Mouse (Mus musculus) intestine, embryonic 16.5 days (tissue): ENCODE results near the gene Alox12. TPM values are rescaled to one million over a fixed set of nuclear protein-coding genes. Genes with fewer than 3 reads are reported as not detected.

Experiments
- ATAC-seq: fragments of 200-750 bp; cut with Nextera tagmentation; 2 replicates; pipeline ENCODE4 v1.8.0; 2017; ENCODE audit warnings: moderate TSS enrichment, moderate library complexity
- H3K27ac ChIP-seq: fragments of 300-500 bp; sonication (generic); 2 replicates; pipeline ENCODE4 v1.5.1; 2014; ENCODE audit warnings: mild to moderate bottlenecking, low read length
- H3K27me3 ChIP-seq: fragments of 300-500 bp; sonication (generic); replicated peaks from 2 replicates; pipeline ENCODE4 v1.6.1; 2014; ENCODE audit warnings: low read length, control low read depth, mixed read lengths; ENCODE audit not compliant: control insufficient read depth, insufficient read depth
- H3K36me3 ChIP-seq: fragments of 300-500 bp; sonication (generic); 2 replicates; pipeline ENCODE4 v1.6.1; 2014; ENCODE audit warnings: low read length, control low read depth; ENCODE audit not compliant: control insufficient read depth, insufficient read depth
- H3K4me1 ChIP-seq: fragments of 300-500 bp; sonication (generic); 2 replicates; pipeline ENCODE4 v1.6.1; 2014; ENCODE audit warnings: low read length, control low read depth, mixed read lengths; ENCODE audit not compliant: control insufficient read depth, insufficient read depth
- H3K4me2 ChIP-seq: fragments of 300-500 bp; sonication (generic); 2 replicates; pipeline ENCODE4 v1.6.1; 2014; ENCODE audit warnings: low read depth, low read length, control low read depth
- H3K4me3 ChIP-seq: fragments of 300-500 bp; sonication (generic); 2 replicates; pipeline ENCODE4 v1.5.1; 2014; ENCODE audit warnings: mild to moderate bottlenecking, low read length
- H3K9ac ChIP-seq: fragments of 300-500 bp; sonication (generic); 2 replicates; pipeline ENCODE4 v1.6.1; 2014; ENCODE audit warnings: low read depth, low read length
- H3K9me3 ChIP-seq: fragments of 300-500 bp; sonication (generic); 2 replicates; pipeline ENCODE4 v1.6.1; 2016; ENCODE audit warnings: low read length, control low read depth; ENCODE audit not compliant: control insufficient read depth
- WGBS: fragments of 180-500 bp; shearing (Covaris S2); extraction: QIAGEN DNeasy Blood & Tissue Kit; methylation state at CpG from one replicate; pipeline ENCODE4 v1.1.7; 2014; 5-methylcytosine and 5-hydroxymethylcytosine counted together
- polyA plus RNA-seq: library from polyadenylated mRNA; unstranded; fragments of >200 nt; fragmentation: Nextera tagmentation; extraction: Ambion mirVana; gene quantifications from 2 replicates; pipeline ENCODE4 v1.2.1, GENCODE M21; 2015

Gene Alox12
- polyA plus RNA-seq = 1.5 and 1.8 TPM in 2 replicates

- 3% methylated on average over 25 of the region's 25 CpGs for WGBS
- peak; percentile 42; the same call in 1 of the 2 replicates for ATAC-seq
- H3K9ac ChIP-seq = peak within 1 kb of the TSS; percentile 63
These were observed at the start of gene Alox12 for GRCm38 (mm10) chr11:70254931-70255531. Gene Alox12 (minus strand): TSS chr11:70255353.

DNA sequence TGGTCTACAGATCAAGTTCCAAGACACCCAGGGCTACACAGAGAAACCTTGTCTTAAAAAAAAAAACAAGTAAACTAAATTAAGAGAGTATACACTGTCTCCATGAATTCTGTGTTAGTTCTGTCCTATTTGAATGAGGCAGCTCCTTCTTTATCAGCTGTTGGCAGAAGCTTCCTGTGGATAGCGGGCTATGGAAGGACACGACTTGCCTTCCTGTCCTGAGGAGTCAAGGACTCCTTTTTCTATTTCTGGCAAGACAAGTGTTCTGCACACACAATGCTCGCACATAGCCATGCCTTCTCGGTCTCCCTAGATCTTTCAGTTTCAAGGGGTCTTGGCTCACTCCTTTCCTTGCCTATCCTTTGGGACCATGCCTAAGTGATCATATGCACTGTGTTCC, 47.1 kb upstream of the Alox12 start:
- Histone ChIP-seq H3K36me3 (no peaks in the 10 kb centered on the region), H3K4me2 (no peak overlapping the region), H3K4me1 (no peaks in the 10 kb centered on the region), H3K9ac (no peak overlapping the region), H3K4me3 (no peak overlapping the region), H3K9me3 (no peaks in the 10 kb centered on the region), H3K27me3 (no peaks in the 10 kb centered on the region), H3K27ac (no peak overlapping the region)
- ATAC-seq = no peak
- 81% methylated on average over 4 of the region's 4 CpGs for WGBS

More at GRCm38 (mm10) chr11:70254931-70255531, at the start of gene Alox12:
- Histone ChIP-seq H3K4me2 (peak within 1 kb of the TSS; percentile 61), H3K4me1 (peaks cover 9% of the 10 kb centered on the region; the same call in 1 of the 2 replicates), H3K27me3 (peaks cover 30% of the 10 kb centered on the region), H3K36me3 (no peaks in the 10 kb centered on the region), H3K9me3 (no peaks in the 10 kb centered on the region), H3K4me3 (peak within 1 kb of the TSS; percentile 39), H3K27ac (no peak within 1 kb of the TSS)

DNA sequence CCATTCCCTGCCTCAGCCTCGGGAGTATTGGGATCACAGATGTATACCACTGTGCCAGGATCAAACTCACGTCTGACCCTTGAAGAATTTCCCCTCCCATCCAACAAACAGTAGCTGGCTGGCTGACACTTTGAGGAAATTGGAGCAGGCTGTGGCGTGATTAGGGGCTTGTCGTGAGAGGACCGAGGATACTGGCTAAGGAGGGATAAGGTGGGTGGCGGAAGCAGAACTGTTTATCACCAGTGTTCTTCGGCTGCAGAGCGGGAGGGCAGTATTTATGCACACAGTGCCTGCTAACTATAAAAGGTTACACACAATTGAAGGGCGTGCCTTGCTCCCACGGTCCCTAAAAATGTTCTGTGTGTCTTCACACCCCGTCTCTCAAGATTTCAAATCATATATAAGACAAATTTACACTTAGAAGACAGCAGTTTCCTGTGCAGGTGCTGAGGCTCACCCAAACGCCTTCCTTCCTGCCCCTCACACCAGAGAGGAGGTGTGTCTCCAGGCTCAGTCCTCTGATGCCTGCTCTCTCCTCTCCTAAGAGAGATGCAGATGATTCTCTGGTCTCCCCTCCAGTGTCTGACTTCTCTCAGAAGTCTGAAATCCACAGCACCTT, 42.8 kb upstream of the Alox12 start:
- Histone ChIP-seq H3K27ac (0 out of 2 replicates have a peak overlapping the region, but pooled peaks have one; percentile 15), H3K27me3 (no peaks in the 10 kb centered on the region), H3K4me2 (no peak overlapping the region), H3K4me3 (no peak overlapping the region), H3K9ac (no peak overlapping the region), H3K4me1 (no peaks in the 10 kb centered on the region), H3K36me3 (no peaks in the 10 kb centered on the region), H3K9me3 (no peaks in the 10 kb centered on the region)
- no peak for ATAC-seq
- WGBS = 38% methylated on average over 12 of the region's 12 CpGs

DNA sequence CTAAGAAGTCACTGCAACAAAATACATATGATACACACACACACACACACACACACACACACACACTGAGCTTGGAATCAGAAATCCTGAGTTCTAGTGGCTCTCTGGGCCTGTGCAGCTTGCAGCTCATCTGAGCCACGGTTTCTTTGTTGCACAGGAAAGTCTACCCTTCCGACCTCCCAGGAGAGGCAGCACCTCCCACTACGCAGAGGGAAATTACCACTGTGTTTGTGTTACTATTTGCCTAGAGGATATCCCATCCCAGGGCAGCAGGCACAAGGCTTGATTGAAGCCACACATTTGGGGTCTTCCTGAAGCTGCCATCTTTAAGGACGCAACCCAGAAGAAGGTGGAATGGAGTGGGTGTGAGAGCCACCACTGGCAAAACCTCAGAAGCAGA, 42.3 kb upstream of the Alox12 start:
- Histone ChIP-seq H3K9me3 (no peaks in the 10 kb centered on the region), H3K36me3 (no peaks in the 10 kb centered on the region), H3K4me3 (no peak overlapping the region), H3K4me2 (no peak overlapping the region), H3K27ac (0 out of 2 replicates have a peak overlapping the region, but pooled peaks have one; percentile 15), H3K27me3 (no peaks in the 10 kb centered on the region), H3K4me1 (no peaks in the 10 kb centered on the region), H3K9ac (no peak overlapping the region)
- WGBS = 43% methylated on average over 4 of the region's 4 CpGs
- ATAC-seq = no peak

- 90% methylated on average over 6 of the region's 6 CpGs for WGBS
- H3K4me1 ChIP-seq = 0 out of 2 replicates have a peak, but pooled peaks cover 3% of the 10 kb centered on the region
- H3K27ac ChIP-seq = no peak overlapping the region
- no peaks in the 10 kb centered on the region for H3K36me3 ChIP-seq
- H3K27me3 ChIP-seq = no peaks in the 10 kb centered on the region
- H3K9me3 ChIP-seq = no peaks in the 10 kb centered on the region
- no peak overlapping the region for H3K4me3 ChIP-seq
- no peak for ATAC-seq
- H3K9ac ChIP-seq = no peak overlapping the region
- no peak overlapping the region for H3K4me2 ChIP-seq
These were observed 38.7 kb upstream of the Alox12 start for GRCm38 (mm10) chr11:70293881-70294280.

DNA sequence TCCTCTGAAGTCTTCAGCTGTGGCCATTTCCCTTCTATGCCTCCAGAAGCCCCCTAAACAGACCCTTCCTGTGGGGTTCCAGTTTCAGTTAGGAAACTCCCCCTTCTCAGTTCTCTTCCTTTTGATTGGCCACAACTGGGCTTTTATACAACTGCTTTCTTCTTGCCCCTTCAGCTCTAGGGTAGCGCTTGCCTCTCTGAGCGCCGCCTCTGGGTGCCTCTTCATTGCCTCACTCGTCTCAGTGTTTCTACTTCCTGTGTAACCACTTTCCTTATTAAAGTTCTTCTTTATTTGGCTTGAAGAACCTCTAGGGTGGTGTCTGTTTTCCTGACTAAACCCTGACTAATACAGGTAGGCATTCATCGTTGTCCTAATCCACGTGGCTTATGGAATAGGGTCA, 36.1 kb upstream of the Alox12 start:
- no peaks in the 10 kb centered on the region for H3K36me3 ChIP-seq
- H3K4me3 ChIP-seq = no peak overlapping the region
- no peaks in the 10 kb centered on the region for H3K9me3 ChIP-seq
- 88% methylated on average over 6 of the region's 6 CpGs for WGBS
- H3K4me2 ChIP-seq = no peak overlapping the region
- no peaks in the 10 kb centered on the region for H3K27me3 ChIP-seq
- no peak overlapping the region for H3K27ac ChIP-seq
- no peak for ATAC-seq
- H3K4me1 ChIP-seq = 0 out of 2 replicates have a peak, but pooled peaks cover 3% of the 10 kb centered on the region
- H3K9ac ChIP-seq = no peak overlapping the region

DNA sequence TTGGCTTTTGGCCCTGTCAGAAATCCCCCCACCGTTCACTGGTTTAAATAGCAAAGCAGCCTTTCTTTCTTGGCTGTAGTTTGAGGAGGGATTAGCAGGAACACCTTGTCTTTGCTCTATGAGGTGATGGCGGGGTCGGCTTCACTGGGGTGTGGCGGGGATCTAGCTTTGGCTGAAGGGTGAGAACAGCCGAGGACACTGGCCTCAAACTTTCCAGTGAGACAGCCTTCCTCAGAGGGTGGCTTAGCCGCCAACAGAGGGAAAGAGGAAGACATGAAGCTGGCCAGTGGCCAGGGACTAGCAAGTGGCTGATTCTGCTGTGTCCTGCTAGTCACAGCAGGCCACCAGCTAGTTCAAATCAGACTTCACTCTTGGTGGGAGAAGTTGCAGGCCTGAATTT, 34.1 kb upstream of the Alox12 start:
- H3K36me3 ChIP-seq = no peaks in the 10 kb centered on the region
- H3K9me3 ChIP-seq = no peaks in the 10 kb centered on the region
- WGBS = 53% methylated on average over 6 of the region's 6 CpGs
- no peak for ATAC-seq
- H3K4me3 ChIP-seq = no peak overlapping the region
- no peak overlapping the region for H3K9ac ChIP-seq
- no peaks in the 10 kb centered on the region for H3K27me3 ChIP-seq
- H3K27ac ChIP-seq = no peak overlapping the region
- H3K4me2 ChIP-seq = no peak overlapping the region
- H3K4me1 ChIP-seq = 0 out of 2 replicates have a peak, but pooled peaks cover 3% of the 10 kb centered on the region

- H3K27me3 ChIP-seq = no peaks in the 10 kb centered on the region
- H3K9me3 ChIP-seq = no peaks in the 10 kb centered on the region
- 0 out of 2 replicates have a peak, but pooled peaks cover 3% of the 10 kb centered on the region for H3K4me1 ChIP-seq
- H3K27ac ChIP-seq = no peak overlapping the region
- H3K4me2 ChIP-seq = no peak overlapping the region
- no peak overlapping the region for H3K4me3 ChIP-seq
- 74% methylated on average over 10 of the region's 10 CpGs for WGBS
- H3K9ac ChIP-seq = no peak overlapping the region
- ATAC-seq = no peak
- no peaks in the 10 kb centered on the region for H3K36me3 ChIP-seq
These were observed 32.9 kb upstream of the Alox12 start for GRCm38 (mm10) chr11:70288102-70288501.

- Histone ChIP-seq H3K9ac (no peak overlapping the region), H3K4me2 (no peak overlapping the region), H3K4me1 (0 out of 2 replicates have a peak, but pooled peaks cover 3% of the 10 kb centered on the region), H3K4me3 (no peak overlapping the region), H3K9me3 (no peaks in the 10 kb centered on the region), H3K27ac (no peak overlapping the region), H3K27me3 (no peaks in the 10 kb centered on the region), H3K36me3 (no peaks in the 10 kb centered on the region)
- no peak for ATAC-seq
- WGBS = 67% methylated on average over 5 of the region's 5 CpGs
These were observed 30.5 kb upstream of the Alox12 start for GRCm38 (mm10) chr11:70285686-70286085.
